Mouse (Mus musculus) Patski (cell line): Measurements from ENCODE around the gene 1190007I07Rik. TPM values are rescaled to one million over a fixed set of nuclear protein-coding genes. Genes with fewer than 3 reads are reported as not detected.
A peak's percentile ranks its signal among the peaks of the same experiment; 100 is the strongest.
"Not testable (repeated sequence)": the region's sequence is repeated elsewhere in the genome, so short reads cannot be mapped to it uniquely, and the experiment has no call there.

Experiments
- ATAC-seq: fragments of 100-300 bp; one replicate; pipeline ENCODE4 v1.8.0; 2021
- CTCF ChIA-PET: fragments of 350-600 bp; sonication (Branson Sonifier 250); formaldehyde crosslinking; loops from one replicate; lab custom pipeline; 2022; ENCODE audit warnings: inconsistent platforms; lab: Charles Lee
- POLR2A ChIA-PET: fragments of 350-600 bp; sonication (Branson Sonifier 250); formaldehyde crosslinking; loops from one replicate; lab custom pipeline; 2022; ENCODE audit warnings: antibody characterized with exemption, inconsistent platforms; lab: Charles Lee
- DNase-seq: peaks from one replicate; pipeline ENCODE4 v3.0.0-alpha.2; 2011; ENCODE audit warnings: low read depth, low spot score
- H3K27me3 ChIP-seq: fragments of 371-371 bp; one replicate; pipeline ENCODE4 v1.5.1; 2021
- CTCF ChIP-seq: fragments of 100-300 bp; IDR thresholded peaks from one replicate; pipeline ENCODE4 v1.5.1; 2021
- in situ Hi-C: fragments of 300-500 bp; cut with MboI; formaldehyde crosslinking; loops from 3 replicates; pipeline ENCODE4 v1.11.1; 2018; ENCODE audit warnings: low pct_unique_long_range_greater_than_20kb, mixed read lengths
- polyA plus RNA-seq: library from polyadenylated mRNA; unstranded; gene quantifications from one replicate; pipeline ENCODE4 v1.2.3, GENCODE M21; 2021

Gene 1190007I07Rik
- polyA plus RNA-seq, 1 experiment from 2014 or later, result 23.7 TPM

- H3K27me3 ChIP-seq, result no peaks in the 10 kb centered on the region
- in situ Hi-C loops, result loop anchor here (25.0 kb wide), 1 partner anchor 561 kb away; no protein-coding TSS in a partner anchor
- no peak for DNase-seq
- no peak for ATAC-seq
- ChIA-PET POLR2A (no interaction called here), CTCF (no interaction called here)
- TF ChIP-seq CTCF, result no peak
Measured at GRCm38 (mm10) chr10:82651221-82651620, 28.2 kb upstream of the 1190007I07Rik start.

- no peaks in the 10 kb centered on the region for H3K27me3 ChIP-seq
- DNase-seq (no peak), ATAC-seq (no peak)
- CTCF ChIA-PET, result no interaction called here
- TF ChIP-seq CTCF, result no peak
- POLR2A ChIA-PET, result interaction anchor here (0.9 kb wide), 1 partner anchor 11 kb away, joined by 3 read pairs; no protein-coding TSS in a partner anchor
- in situ Hi-C loops, result no loop called here
Measured at GRCm38 (mm10) chr10:82647205-82647811, 24.3 kb upstream of the 1190007I07Rik start.

- CTCF ChIA-PET, result no interaction called here
- no peaks in the 10 kb centered on the region for H3K27me3 ChIP-seq
- TF ChIP-seq CTCF, result no peak
- in situ Hi-C loops, result no loop called here
- ATAC-seq (no peak), DNase-seq (no peak)
- POLR2A ChIA-PET, result no interaction called here
Measured at GRCm38 (mm10) chr10:82646083-82646482, 23.1 kb upstream of the 1190007I07Rik start.

GRCm38 (mm10) chr10:82641481-82641880, 18.5 kb upstream of the 1190007I07Rik start:
- no peaks in the 10 kb centered on the region for H3K27me3 ChIP-seq
- TF ChIP-seq CTCF, result no peak
- DNase-seq, result no peak
- ATAC-seq, result no peak
- POLR2A ChIA-PET, result no interaction called here
- in situ Hi-C loops, result no loop called here
- CTCF ChIA-PET, result no interaction called here

- DNase-seq, result no peak
- no peaks in the 10 kb centered on the region for H3K27me3 ChIP-seq
- in situ Hi-C loops, result no loop called here
- ATAC-seq, result no peak
- ChIA-PET POLR2A (no interaction called here), CTCF (no interaction called here)
- TF ChIP-seq CTCF, result no peak
Measured at GRCm38 (mm10) chr10:82639032-82639698, 16.1 kb upstream of the 1190007I07Rik start.

GRCm38 (mm10) chr10:82636321-82636720, 13.3 kb upstream of the 1190007I07Rik start:
- ChIA-PET CTCF (no interaction called here), POLR2A (interaction anchor here (1.6 kb wide), 1 partner anchor 11 kb away, joined by 3 read pairs; no protein-coding TSS in a partner anchor)
- DNase-seq (no peak), ATAC-seq (no peak)
- in situ Hi-C loops, result no loop called here
- no peaks in the 10 kb centered on the region for H3K27me3 ChIP-seq
- no peak for TF ChIP-seq CTCF

GRCm38 (mm10) chr10:82634348-82634747, 11.3 kb upstream of the 1190007I07Rik start:
- ATAC-seq (no peak), DNase-seq (no peak)
- in situ Hi-C loops, result no loop called here
- no peak for TF ChIP-seq CTCF
- ChIA-PET POLR2A (no interaction called here), CTCF (no interaction called here)
- H3K27me3 ChIP-seq, result no peaks in the 10 kb centered on the region

- no peak for TF ChIP-seq CTCF
- CTCF ChIA-PET, result no interaction called here
- in situ Hi-C loops, result no loop called here
- no peaks in the 10 kb centered on the region for H3K27me3 ChIP-seq
- DNase-seq (no peak), ATAC-seq (no peak)
- POLR2A ChIA-PET, result no interaction called here
Measured at GRCm38 (mm10) chr10:82632496-82633280, 9.7 kb upstream of the 1190007I07Rik start.

GRCm38 (mm10) chr10:82631133-82631532, 8.1 kb upstream of the 1190007I07Rik start:
- POLR2A ChIA-PET, result no interaction called here
- ATAC-seq (no peak), DNase-seq (no peak)
- H3K27me3 ChIP-seq, result no peaks in the 10 kb centered on the region
- in situ Hi-C loops, result no loop called here
- CTCF ChIA-PET, result no interaction called here
- no peak for TF ChIP-seq CTCF

GRCm38 (mm10) chr10:82630497-82630896, 7.5 kb upstream of the 1190007I07Rik start:
- no peak for TF ChIP-seq CTCF
- no peak for ATAC-seq
- ChIA-PET POLR2A (no interaction called here), CTCF (no interaction called here)
- in situ Hi-C loops, result no loop called here
- DNase-seq, result no peak
- H3K27me3 ChIP-seq, result no peaks in the 10 kb centered on the region

GRCm38 (mm10) chr10:82629586-82630255, 6.7 kb upstream of the 1190007I07Rik start, which contains the start of gene Tdg:
TSS of gene Tdg (plus strand) at chr10:82629828.
- H3K27me3 ChIP-seq, in situ Hi-C loops, CTCF ChIA-PET, DNase-seq: not testable (repeated sequence)
- POLR2A ChIA-PET, result interaction anchor here (0.6 kb wide), 1 partner anchor 14 kb away, joined by 3 read pairs; no protein-coding TSS in a partner anchor
- peak; percentile 93 for ATAC-seq
